Mouse (Mus musculus) spleen, embryonic (tissue): ENCODE measurements around the gene Pbdc1.
"Not testable (repeated sequence)": the region's sequence is repeated elsewhere in the genome, so short reads cannot be mapped to it uniquely, and the experiment has no call there.

Experiments used
- CTCF ChIA-PET: fragments of 350-600 bp; sonication (Branson Sonifier 250); formaldehyde crosslinking; loops from one replicate; lab custom pipeline; 2022; lab: Charles Lee

Pbdc1 gene

GRCm38 (mm10) chrX:105079615-105080092, at the start of gene Pbdc1:
Pbdc1 (plus strand) TSS chrX:105079756.
- CTCF ChIA-PET = no interaction called here

GRCm38 (mm10) chrX:105037666-105038065, 41.9 kb upstream of the Pbdc1 start:
- CTCF ChIA-PET = interaction anchor here (0.7 kb wide), 1 partner anchor 72 kb away, joined by 5 read pairs; no protein-coding TSS in a partner anchor

GRCm38 (mm10) chrX:105064294-105064693, 15.3 kb upstream of the Pbdc1 start:
- CTCF ChIA-PET = interaction anchor here (0.7 kb wide), 1 partner anchor 1167 kb away, joined by 3 read pairs; no protein-coding TSS in a partner anchor

- CTCF ChIA-PET = no interaction called here
Measured at GRCm38 (mm10) chrX:105064801-105065200, 14.8 kb upstream of the Pbdc1 start.

GRCm38 (mm10) chrX:105069671-105070503, 9.7 kb upstream of the Pbdc1 start:
- CTCF ChIA-PET = no interaction called here

GRCm38 (mm10) chrX:105079151-105079550, 405 bp upstream of the Pbdc1 start:
- CTCF ChIA-PET = interaction anchor here (0.6 to 0.7 kb wide), 2 partner anchors 26 to 597 kb away, joined by 5 to 27 read pairs; no protein-coding TSS in a partner anchor

- CTCF ChIA-PET = no interaction called here
Measured at GRCm38 (mm10) chrX:105080096-105080495, 540 bp downstream of the Pbdc1 start.

- CTCF ChIA-PET = not testable (repeated sequence)
Measured at GRCm38 (mm10) chrX:105083013-105083412, 3.5 kb downstream of the Pbdc1 start.

GRCm38 (mm10) chrX:105104175-105104574, 24.6 kb downstream of the Pbdc1 start:
- CTCF ChIA-PET = no interaction called here

GRCm38 (mm10) chrX:105114994-105115393, 35.4 kb downstream of the Pbdc1 start:
- CTCF ChIA-PET = no interaction called here

GRCm38 (mm10) chrX:105120275-105121226, 41.0 kb downstream of the Pbdc1 start, which contains the start of gene Magee1:
Magee1 (plus strand) TSS chrX:105120378.
- CTCF ChIA-PET = no interaction called here

GRCm38 (mm10) chrX:105121227-105121865, 41.8 kb downstream of the Pbdc1 start:
- CTCF ChIA-PET = interaction anchor here (0.6 kb wide), 1 partner anchor 41 kb away, joined by 3 read pairs; no protein-coding TSS in a partner anchor

- CTCF ChIA-PET = no interaction called here
Measured at GRCm38 (mm10) chrX:105124903-105125302, 45.3 kb downstream of the Pbdc1 start.

GRCm38 (mm10) chrX:105151872-105152461, 72.4 kb downstream of the Pbdc1 start:
- CTCF ChIA-PET = no interaction called here

GRCm38 (mm10) chrX:105165007-105165406, 85.5 kb downstream of the Pbdc1 start:
- CTCF ChIA-PET = not testable (repeated sequence)
